Mouse (Mus musculus) limb, embryonic 14.5 days (tissue): ENCODE measurements around the gene Tcp11l1. TPM values are rescaled to one million over a fixed set of nuclear protein-coding genes. Genes with fewer than 3 reads are reported as not detected.
A peak's percentile ranks its signal among the peaks of the same experiment; 100 is the strongest.

Experiments
- ATAC-seq: fragments of 200-750 bp; cut with Nextera tagmentation; 2 replicates; pipeline ENCODE4 v1.8.0; 2017; ENCODE audit warnings: low read depth, moderate number of reproducible peaks, moderate TSS enrichment; ENCODE audit not compliant: low FRiP score
- DNase-seq: peaks from one replicate; pipeline ENCODE4 v3.0.0-alpha.2; 2015; ENCODE audit warnings: low spot score
- H3K27ac ChIP-seq: fragments of 300-500 bp; sonication (generic); replicated peaks from 2 replicates; pipeline ENCODE4 v1.5.1; 2014; ENCODE audit warnings: low read depth, mild to moderate bottlenecking, low read length, moderate library complexity, mixed read lengths
- H3K27me3 ChIP-seq: fragments of 300-500 bp; sonication (generic); 2 replicates; pipeline ENCODE4 v1.6.1; 2014; ENCODE audit warnings: low read length, mixed read lengths; ENCODE audit not compliant: control insufficient read depth, insufficient read depth
- H3K36me3 ChIP-seq: fragments of 300-500 bp; sonication (generic); 2 replicates; pipeline ENCODE4 v1.6.1; 2014; ENCODE audit warnings: mild to moderate bottlenecking, low read length, moderate library complexity, mixed read lengths; ENCODE audit not compliant: control insufficient read depth, insufficient read depth
- H3K4me1 ChIP-seq: fragments of 300-500 bp; sonication (generic); 2 replicates; pipeline ENCODE4 v1.6.1; 2014; ENCODE audit warnings: antibody characterized with exemption, low read length, mixed read lengths; ENCODE audit not compliant: control insufficient read depth, insufficient read depth
- H3K4me2 ChIP-seq: fragments of 300-500 bp; sonication (generic); replicated peaks from 2 replicates; pipeline ENCODE4 v1.6.1; 2014; ENCODE audit warnings: low read depth, mild to moderate bottlenecking, low read length, moderate library complexity; ENCODE audit not compliant: severe bottlenecking
- H3K4me3 ChIP-seq: fragments of 300-500 bp; sonication (generic); replicated peaks from 2 replicates; pipeline ENCODE4 v1.5.1; 2014; ENCODE audit warnings: low read length
- H3K9ac ChIP-seq: fragments of 300-500 bp; sonication (generic); 2 replicates; pipeline ENCODE4 v1.6.1; 2014; ENCODE audit warnings: mild to moderate bottlenecking, low read depth, low read length, moderate library complexity; ENCODE audit not compliant: severe bottlenecking
- H3K9me3 ChIP-seq: fragments of 300-500 bp; sonication (generic); 2 replicates; pipeline ENCODE4 v1.6.1; 2016; ENCODE audit warnings: low read length; ENCODE audit not compliant: control insufficient read depth
- POLR2A ChIP-seq: fragments of 200-500 bp; IDR thresholded peaks from 2 replicates; pipeline ENCODE4 v1.8.0; 2012; ENCODE audit warnings: inconsistent platforms, mild to moderate bottlenecking, moderate library complexity, borderline replicate concordance; ENCODE audit not compliant: insufficient read depth, insufficient read length; ENCODE audit errors: extremely low read depth
- WGBS: fragments of 180-500 bp; shearing (Covaris S2); extraction: QIAGEN DNeasy Blood & Tissue Kit; methylation state at CpG from one replicate; pipeline ENCODE4 v1.1.7; 2014; 5-methylcytosine and 5-hydroxymethylcytosine counted together
- polyA plus RNA-seq, 2 experiments: library from polyadenylated mRNA; depleted of rRNA in 1 of 2; stranded (reverse) in 1 of 2; unstranded in 1 of 2; fragments of >200 nt; fragmentation: Nextera tagmentation in 1 of 2; extraction: Ambion mirVana in 1 of 2; gene quantifications; 2 replicates each; pipeline versions ENCODE4 v1.2.1 to v1.2.3; 2012 to 2014

The Tcp11l1 gene
- polyA plus RNA-seq (2012; rRNA removed) (16.7 and 22.5 TPM in 2 replicates), polyA plus RNA-seq (2014; fragmentation: Nextera tagmentation; extraction: Ambion mirVana) (47.6 and 50.8 TPM in 2 replicates)

GRCm38 (mm10) chr2:104711585-104712485 is at the start of gene Tcp11l1:
Gene Tcp11l1, minus strand, starts transcription at chr2:104712169.
- H3K9me3 ChIP-seq, result no peaks in the 10 kb centered on the region
- under 1% methylated on average over 66 of the region's 99 CpGs for WGBS
- DNase-seq, result peak; percentile 68

GRCm38 (mm10) chr2:104750611-104751010 is 38.6 kb upstream of the Tcp11l1 start:
- no peak for ATAC-seq
- TF ChIP-seq POLR2A, result no peak
- DNase-seq, result no peak
- H3K27me3 ChIP-seq, result no peaks in the 10 kb centered on the region
- H3K36me3 ChIP-seq, result 0 out of 2 replicates have a peak, but pooled peaks cover 6% of the 10 kb centered on the region
- no peak overlapping the region for H3K4me3 ChIP-seq
- H3K4me2 ChIP-seq, result no peak overlapping the region
- no peaks in the 10 kb centered on the region for H3K4me1 ChIP-seq
- no peak overlapping the region for H3K9ac ChIP-seq
- no peaks in the 10 kb centered on the region for H3K9me3 ChIP-seq
- 71% methylated on average over 3 of the region's 3 CpGs for WGBS
- H3K27ac ChIP-seq, result no peak overlapping the region

More at GRCm38 (mm10) chr2:104711585-104712485, at the start of gene Tcp11l1:
- no peaks in the 10 kb centered on the region for H3K27me3 ChIP-seq
- peak; percentile 90 for ATAC-seq
- H3K36me3 ChIP-seq, result 0 out of 2 replicates have a peak, but pooled peaks cover 7% of the 10 kb centered on the region
- H3K4me1 ChIP-seq, result peaks cover 13% of the 10 kb centered on the region
- TF ChIP-seq POLR2A, result 0 out of 2 replicates have a peak, but pooled peaks have one; percentile 22
- H3K4me3 ChIP-seq, result peak within 1 kb of the TSS; percentile 76
- H3K9ac ChIP-seq, result peak within 1 kb of the TSS; percentile 86
- peak within 1 kb of the TSS; percentile 91 for H3K27ac ChIP-seq
- H3K4me2 ChIP-seq, result peak within 1 kb of the TSS; percentile 64

GRCm38 (mm10) chr2:104748652-104749183 is 36.7 kb upstream of the Tcp11l1 start:
- no peak overlapping the region for H3K4me2 ChIP-seq
- DNase-seq (no peak), ATAC-seq (no peak)
- no peak overlapping the region for H3K9ac ChIP-seq
- no peaks in the 10 kb centered on the region for H3K27me3 ChIP-seq
- no peaks in the 10 kb centered on the region for H3K9me3 ChIP-seq
- TF ChIP-seq POLR2A, result no peak
- no peak overlapping the region for H3K27ac ChIP-seq
- no peaks in the 10 kb centered on the region for H3K4me1 ChIP-seq
- H3K4me3 ChIP-seq, result no peak overlapping the region
- 0 out of 2 replicates have a peak, but pooled peaks cover 3% of the 10 kb centered on the region for H3K36me3 ChIP-seq
- WGBS, result 81% methylated on average over 5 of the region's 5 CpGs

- no peak for ATAC-seq
- H3K4me3 ChIP-seq, result no peak overlapping the region
- no peak overlapping the region for H3K27ac ChIP-seq
- no peak for DNase-seq
- TF ChIP-seq POLR2A, result no peak
- no peaks in the 10 kb centered on the region for H3K36me3 ChIP-seq
- H3K4me2 ChIP-seq, result no peak overlapping the region
- no peak overlapping the region for H3K9ac ChIP-seq
- peaks cover 5% of the 10 kb centered on the region for H3K4me1 ChIP-seq
- H3K9me3 ChIP-seq, result no peaks in the 10 kb centered on the region
- H3K27me3 ChIP-seq, result peaks cover 7% of the 10 kb centered on the region
- WGBS, result 55% methylated on average over 8 of the region's 8 CpGs
Observed at GRCm38 (mm10) chr2:104746251-104746650, 34.3 kb upstream of the Tcp11l1 start.

- DNase-seq, result no peak
- no peak overlapping the region for H3K9ac ChIP-seq
- 52% methylated on average over 5 of the region's 5 CpGs for WGBS
- peaks cover 7% of the 10 kb centered on the region for H3K27me3 ChIP-seq
- TF ChIP-seq POLR2A, result no peak
- peaks cover 5% of the 10 kb centered on the region for H3K4me1 ChIP-seq
- no peak overlapping the region for H3K27ac ChIP-seq
- no peak overlapping the region for H3K4me3 ChIP-seq
- no peaks in the 10 kb centered on the region for H3K36me3 ChIP-seq
- no peak overlapping the region for H3K4me2 ChIP-seq
- ATAC-seq, result no peak
- no peaks in the 10 kb centered on the region for H3K9me3 ChIP-seq
Observed at GRCm38 (mm10) chr2:104743971-104744370, 32.0 kb upstream of the Tcp11l1 start.
